Mouse (Mus musculus): Measurements from ENCODE around the gene Ube2c.

- TF ChIP-seq POLR2A (IDR thresholded peaks at IDR 0.05; ENCODE audit: low read depth, low read length), result no peak
- TF ChIP-seq CTCF (IDR thresholded peaks at IDR 0.05; ENCODE audit: extremely low read depth, insufficient read length, insufficient replicate concordance, low read depth, low read length), result no peak
These were observed 36.4 kb upstream of the Ube2c start for GRCm38 (mm10) chr2:164733259-164733658.

Data from small intestine, adult 2 months (tissue).